ENCODE assay signal across 18 mouse cellular contexts in the genomic region with DNA sequence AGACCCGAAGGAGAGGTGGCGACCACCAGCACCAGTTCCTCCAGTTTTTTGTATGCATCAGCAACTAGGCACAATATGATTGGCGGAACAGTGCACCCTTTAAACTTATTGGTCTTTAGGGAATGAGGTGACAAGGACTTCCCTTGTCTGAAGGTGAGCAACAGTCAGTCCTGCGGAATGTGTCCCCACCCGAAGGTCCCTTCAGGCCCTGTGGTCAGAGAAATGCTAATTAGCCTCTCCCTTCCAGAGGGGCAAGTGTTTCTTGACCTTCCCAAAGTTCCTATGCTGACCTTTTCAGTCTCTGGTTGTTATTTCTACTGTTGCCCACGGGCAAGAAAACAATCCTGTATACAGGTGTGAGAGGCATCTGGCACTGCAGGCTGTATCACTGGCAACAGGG.
"Had no signal": no experiment of that assay in that cellular context is flagged by ENCODE, and none has a peak within 500 bp of the region (broad histone marks: within the 10 kb centered on the region; RNA-seq: fewer than 3 reads in every experiment).

No protein-coding gene starts in this region.

- ATAC-seq: midbrain, embryonic 16.5 days had no signal

- H3K27ac ChIP-seq: liver, embryonic 14.5 days; midbrain, embryonic 12.5 days; neural tube, embryonic 13.5 days; neural tube, embryonic 15.5 days; stomach, embryonic 15.5 days; stomach, postnatal 0 days had no signal

- H3K9me3 ChIP-seq: midbrain, embryonic 12.5 days; neural tube, embryonic 13.5 days; neural tube, embryonic 15.5 days; stomach, embryonic 15.5 days had no signal

- H3K4me2 ChIP-seq: lung, embryonic 14.5 days; midbrain, embryonic 12.5 days; neural tube, embryonic 13.5 days; neural tube, embryonic 15.5 days; stomach, embryonic 15.5 days had no signal

- H3K4me3 ChIP-seq: midbrain, embryonic 12.5 days; myocyte; neural tube, embryonic 13.5 days; neural tube, embryonic 15.5 days; stomach, embryonic 15.5 days had no signal

- H3K4me1 ChIP-seq: neural tube, embryonic 13.5 days; neural tube, embryonic 15.5 days; stomach, embryonic 15.5 days had no signal

- H3K27me3 ChIP-seq: midbrain, embryonic 12.5 days; neural tube, embryonic 13.5 days; neural tube, embryonic 15.5 days; stomach, embryonic 15.5 days had no signal

- H3K9ac ChIP-seq: liver, embryonic 14.5 days; lung, embryonic 14.5 days; midbrain, embryonic 12.5 days; neural tube, embryonic 13.5 days; neural tube, embryonic 15.5 days; stomach, embryonic 15.5 days had no signal

- H3K36me3 ChIP-seq: midbrain, embryonic 12.5 days; neural tube, embryonic 13.5 days; neural tube, embryonic 15.5 days; stomach, embryonic 15.5 days had no signal

- DNase-seq: lung, adult 18-20 months; lung, embryonic 14.5 days; lung, postnatal 10 days; lung, postnatal 4 days; retina, postnatal 1 day; right cerebral cortex, adult 18-20 months; right cerebral cortex, postnatal 14 days; thymus, adult 2 months; thymus, postnatal 25 days; thymus, postnatal 4 days had no signal
